Mouse (Mus musculus) kidney, postnatal 4 days (tissue): ENCODE results near the gene Bdkrb2.
A peak's percentile ranks its signal among the peaks of the same experiment; 100 is the strongest.

Source experiments
- DNase-seq, 2 experiments: peaks; one replicate each; pipeline ENCODE4 v3.0.0; 2021; ENCODE audit warnings: mixed read lengths in 2 of 2

The Bdkrb2 gene

GRCm38 (mm10) chr12:105593471-105593870, 30.4 kb downstream of the Bdkrb2 start:
- DNase-seq = no peak

- no peak for DNase-seq
Observed at GRCm38 (mm10) chr12:105597135-105597534, 34.1 kb downstream of the Bdkrb2 start.

- no peak for DNase-seq
Observed at GRCm38 (mm10) chr12:105598503-105598902, 35.5 kb downstream of the Bdkrb2 start.

GRCm38 (mm10) chr12:105599098-105599497, 36.1 kb downstream of the Bdkrb2 start:
- DNase-seq = no peak

- DNase-seq = no peak
Observed at GRCm38 (mm10) chr12:105601586-105601985, 38.6 kb downstream of the Bdkrb2 start.

GRCm38 (mm10) chr12:105602581-105603210, 39.7 kb downstream of the Bdkrb2 start, which contains the start of gene Bdkrb1:
Bdkrb1 (plus strand) TSS chr12:105603085.
- DNase-seq = no peak

- DNase-seq = no peak
Observed at GRCm38 (mm10) chr12:105603904-105604303, 40.9 kb downstream of the Bdkrb2 start.

- no peak for DNase-seq
Observed at GRCm38 (mm10) chr12:105605212-105605611, 42.2 kb downstream of the Bdkrb2 start.

- no peak for DNase-seq
Observed at GRCm38 (mm10) chr12:105606881-105607280, 43.9 kb downstream of the Bdkrb2 start.

GRCm38 (mm10) chr12:105611045-105611444, 48.0 kb downstream of the Bdkrb2 start:
- DNase-seq = no peak

- peak; percentile 84 for DNase-seq
Observed at GRCm38 (mm10) chr12:105611748-105612147, 48.7 kb downstream of the Bdkrb2 start.

- no peak for DNase-seq
Observed at GRCm38 (mm10) chr12:105613559-105613958, 50.5 kb downstream of the Bdkrb2 start.

GRCm38 (mm10) chr12:105622048-105622447, 59.0 kb downstream of the Bdkrb2 start:
- DNase-seq = no peak

GRCm38 (mm10) chr12:105622981-105623539, 60.0 kb downstream of the Bdkrb2 start:
- DNase-seq = no peak

GRCm38 (mm10) chr12:105625798-105626197, 62.8 kb downstream of the Bdkrb2 start:
- peak in 1 of 2 experiments; percentile 27 for DNase-seq

- no peak for DNase-seq
Observed at GRCm38 (mm10) chr12:105634374-105635067, 71.5 kb downstream of the Bdkrb2 start.

- DNase-seq = peak; percentile 25 to 32
Observed at GRCm38 (mm10) chr12:105636551-105636950, 73.5 kb downstream of the Bdkrb2 start.

GRCm38 (mm10) chr12:105637554-105637953, 74.5 kb downstream of the Bdkrb2 start:
- DNase-seq = peak in 1 of 2 experiments; percentile 21

- DNase-seq = no peak
Observed at GRCm38 (mm10) chr12:105642770-105643321, 79.8 kb downstream of the Bdkrb2 start.
